Mouse (Mus musculus) c-Kit-positive CD71-positive TER-119-positive erythroid progenitor cells, embryonic 14.5 days (primary cell): ENCODE measurements around the gene Slc39a13.
"Not testable (repeated sequence)": the region's sequence is repeated elsewhere in the genome, so short reads cannot be mapped to it uniquely, and the experiment has no call there.

ENCODE experiments used
- DNase-seq: peaks from one replicate; pipeline ENCODE4 v3.0.0-alpha.2; 2013; ENCODE audit warnings: low spot score

Gene Slc39a13

DNA sequence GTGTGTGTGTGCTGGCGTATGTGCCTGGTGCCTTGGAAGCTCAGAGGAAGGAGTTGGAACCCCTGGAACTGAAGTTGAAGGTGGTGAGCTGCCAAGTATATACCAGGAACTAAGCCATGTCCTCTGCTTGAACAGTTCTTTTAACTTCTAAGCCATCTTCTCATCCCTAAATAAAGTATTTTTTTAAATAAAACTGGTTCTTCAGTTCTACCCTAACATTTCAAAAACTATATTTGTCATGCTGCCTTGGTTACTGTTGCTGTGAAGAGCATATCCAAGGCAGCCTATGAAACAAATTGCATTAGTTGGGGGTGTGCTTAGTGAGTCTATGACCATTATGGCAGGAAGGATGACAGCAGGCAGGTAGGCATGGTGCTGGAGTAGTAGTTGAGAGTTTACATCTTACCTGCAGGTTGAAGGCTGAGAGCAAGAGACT is 45.1 kb downstream of the Slc39a13 start:
- DNase-seq, result no peak

DNA sequence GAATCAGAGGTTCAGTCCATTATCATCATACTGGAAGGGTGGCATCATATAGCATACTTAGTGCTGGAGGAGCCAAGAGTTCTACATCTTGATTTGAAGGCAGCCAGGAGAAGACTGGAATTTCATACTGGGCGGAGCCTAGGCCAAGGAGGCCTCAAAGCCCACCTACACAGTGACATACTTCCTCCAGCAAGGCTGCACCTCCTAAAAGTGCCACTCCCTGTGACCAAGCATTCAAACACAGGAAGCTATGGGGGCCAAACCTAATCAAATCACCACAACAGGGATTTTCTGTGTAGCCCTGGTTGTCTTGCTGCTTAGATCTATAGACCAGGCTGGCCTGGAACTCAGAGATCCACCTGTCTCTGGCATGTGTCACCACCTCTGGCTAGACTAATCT is 46.3 kb downstream of the Slc39a13 start:
- peak; percentile 36 for DNase-seq

DNA sequence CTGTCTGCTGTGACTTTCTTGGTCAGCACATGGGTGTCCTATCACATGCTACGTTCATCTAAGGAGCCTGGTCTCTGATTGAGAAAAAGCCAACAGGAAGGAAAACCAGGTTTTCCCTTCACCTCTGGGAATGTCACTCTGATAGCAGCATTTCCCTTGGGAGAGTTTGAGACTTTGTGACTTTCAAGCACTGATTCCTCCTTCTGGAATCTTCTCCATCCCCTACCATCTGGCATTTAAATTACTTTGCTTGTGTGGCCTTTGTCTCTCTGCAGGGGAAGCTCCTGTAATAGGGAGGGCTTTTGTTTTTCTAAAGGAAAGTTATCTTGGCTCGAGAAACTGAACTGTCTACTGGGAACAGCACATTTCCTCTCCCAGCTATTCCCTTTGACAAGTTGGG is 47.1 kb downstream of the Slc39a13 start:
- no peak for DNase-seq

DNA sequence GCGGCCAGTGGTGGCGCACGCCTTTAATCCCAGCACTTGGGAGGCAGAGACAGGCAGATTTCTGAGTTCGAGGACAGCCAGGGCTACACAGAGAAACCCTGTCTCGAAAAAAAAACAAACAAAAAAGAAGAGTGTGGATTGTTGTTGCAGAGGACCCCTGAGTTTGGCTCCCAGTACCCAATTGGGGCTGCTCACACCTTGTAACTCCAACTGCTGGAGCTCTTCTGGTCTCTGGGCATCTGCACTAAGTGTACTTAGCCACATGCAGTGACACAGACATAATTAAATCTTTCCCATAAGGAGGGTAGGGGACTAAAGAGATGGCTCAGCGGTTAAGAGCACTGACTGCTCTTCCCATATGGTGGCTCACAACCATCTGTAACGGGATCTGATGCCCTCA is 48.0 kb downstream of the Slc39a13 start:
- DNase-seq, result not testable (repeated sequence)

DNA sequence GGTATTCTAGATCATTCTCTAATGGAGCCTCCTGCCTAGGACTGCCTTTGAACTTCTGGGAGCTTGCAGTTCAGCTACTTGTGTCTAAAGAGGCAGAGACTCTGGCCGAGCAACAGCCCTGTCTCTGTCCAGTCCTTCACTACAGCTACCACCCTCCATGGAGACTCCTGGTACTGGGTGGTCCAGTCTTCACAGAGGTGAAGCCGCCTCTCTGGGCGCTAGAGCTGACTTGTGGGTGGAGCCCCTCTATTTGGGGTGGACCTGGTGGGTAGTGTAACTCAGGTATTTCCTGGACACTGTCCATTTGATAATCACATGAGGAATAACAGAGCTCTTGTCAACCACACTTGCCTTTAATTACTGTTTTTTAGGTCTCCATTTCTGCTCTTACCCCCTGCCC is 50.3 kb downstream of the Slc39a13 start:
- no peak for DNase-seq

DNA sequence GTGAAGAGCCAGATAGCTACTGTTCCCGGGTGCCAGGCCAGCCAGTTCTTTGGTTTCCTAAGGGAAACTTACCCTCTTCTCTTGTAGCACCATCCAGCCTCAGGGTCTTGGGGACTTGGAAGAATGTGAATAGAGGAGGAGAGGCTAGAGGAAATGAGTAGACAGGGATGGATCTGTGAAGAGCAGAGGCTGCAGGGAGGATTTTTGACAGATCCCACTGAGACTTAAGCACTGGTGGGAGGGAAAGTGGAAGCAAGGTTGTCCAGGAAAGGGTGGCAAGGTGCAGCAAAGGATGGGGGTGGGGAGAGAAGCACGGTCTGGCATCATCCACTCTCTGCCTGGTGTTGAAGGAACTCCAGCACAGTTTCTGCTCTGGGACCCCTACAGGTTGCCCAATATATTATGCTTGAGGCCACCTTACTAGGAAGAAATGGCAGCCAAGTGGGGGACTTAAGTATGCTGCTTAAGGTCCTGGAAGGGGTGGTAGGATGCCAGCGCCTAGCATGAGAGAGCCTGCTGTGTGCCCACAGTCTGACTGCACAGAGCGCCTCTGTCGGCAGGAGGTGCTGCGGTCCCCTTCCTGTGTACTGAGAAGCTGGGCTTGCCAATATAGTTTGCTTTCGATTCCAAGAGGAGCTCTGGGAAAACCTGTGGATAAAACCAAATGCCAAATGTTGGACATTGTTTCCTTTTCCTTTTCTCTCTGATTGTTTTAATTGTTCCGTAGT is 52.0 kb downstream of the Slc39a13 start:
- no peak for DNase-seq

DNA sequence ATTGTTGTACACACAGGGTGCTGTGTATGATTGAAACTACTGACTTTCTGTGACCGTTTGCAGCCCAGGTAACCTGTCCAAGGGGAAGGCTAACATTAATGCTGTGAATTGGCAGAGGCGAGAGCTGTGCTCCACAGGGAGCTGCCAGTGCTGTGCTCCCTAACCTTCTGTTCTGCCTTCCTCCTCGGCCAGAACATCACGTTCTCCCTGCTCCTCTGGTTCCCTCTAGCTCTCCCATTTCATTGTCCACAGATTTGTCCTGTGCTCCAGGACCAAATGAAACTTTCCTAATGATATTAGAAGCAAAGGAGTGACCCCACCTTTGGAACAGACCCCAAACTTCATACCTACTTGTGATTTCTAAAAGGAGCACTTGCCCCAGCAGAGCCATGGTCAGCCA is 54.8 kb downstream of the Slc39a13 start:
- no peak for DNase-seq

DNA sequence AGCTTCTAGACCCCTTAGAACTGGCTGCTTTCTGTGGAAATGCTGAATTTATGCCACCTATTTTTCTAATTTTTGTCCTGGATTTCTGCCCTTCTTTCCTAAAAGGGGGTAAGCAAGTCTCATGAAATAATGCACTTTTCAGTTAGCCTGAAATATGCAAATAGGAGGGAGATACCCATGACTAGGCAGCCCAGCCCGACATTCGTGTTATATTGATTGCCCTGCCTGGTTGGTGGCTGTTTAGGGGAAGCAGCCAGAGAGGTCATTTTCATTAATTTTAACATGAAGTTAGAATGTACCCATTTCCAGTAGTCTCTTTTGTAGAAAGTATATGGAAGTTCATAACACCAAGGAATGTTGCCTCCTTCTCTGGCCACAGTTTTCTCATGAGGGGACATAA is 56.3 kb downstream of the Slc39a13 start:
- no peak for DNase-seq
